Mouse (Mus musculus) liver, adult 2 months (tissue): ENCODE data around the gene Dao. TPM values are rescaled to one million over a fixed set of nuclear protein-coding genes. Genes with fewer than 3 reads are reported as not detected.
A peak's percentile ranks its signal among the peaks of the same experiment; 100 is the strongest.

Experiments used
- DNase-seq: peaks from one replicate; pipeline ENCODE4 v3.0.0-alpha.2; 2011; ENCODE audit warnings: low read depth, low spot score; ENCODE audit errors: extremely low read depth
- H3K27ac ChIP-seq: fragments of 200-500 bp; replicated peaks from 2 replicates; pipeline ENCODE4 v1.5.1; 2012; ENCODE audit warnings: low read depth, mild to moderate bottlenecking, control low read depth, inconsistent platforms, low read length; ENCODE audit not compliant: insufficient read depth
- H3K27me3 ChIP-seq: fragments of 200-500 bp; 2 replicates; pipeline ENCODE4 v1.6.1; 2012; ENCODE audit warnings: mild to moderate bottlenecking, moderate library complexity, low read length, inconsistent platforms; ENCODE audit not compliant: control insufficient read depth, insufficient read depth
- H3K36me3 ChIP-seq: fragments of 200-500 bp; 2 replicates; pipeline ENCODE4 v1.6.1; 2012; ENCODE audit warnings: low read length, inconsistent platforms; ENCODE audit not compliant: control insufficient read depth, insufficient read depth
- H3K4me1 ChIP-seq: fragments of 200-500 bp; 2 replicates; pipeline ENCODE4 v1.6.1; 2011; ENCODE audit warnings: low read length; ENCODE audit not compliant: control insufficient read depth, insufficient read depth
- H3K4me3 ChIP-seq: fragments of 200-500 bp; 2 replicates; pipeline ENCODE4 v1.5.1; 2011; ENCODE audit warnings: low read depth, mild to moderate bottlenecking, control low read depth, low read length, moderate library complexity; ENCODE audit not compliant: insufficient read depth
- H3K79me2 ChIP-seq: fragments of 200-500 bp; 2 replicates; pipeline ENCODE4 v1.6.1; 2012; ENCODE audit warnings: inconsistent platforms, mild to moderate bottlenecking, low read length, moderate library complexity; ENCODE audit not compliant: control insufficient read depth, insufficient read depth
- H3K9ac ChIP-seq: fragments of 200-500 bp; 2 replicates; pipeline ENCODE4 v1.6.1; 2012; ENCODE audit warnings: low read depth, mild to moderate bottlenecking, control low read depth, inconsistent platforms, low read length
- CTCF ChIP-seq: fragments of 200-500 bp; IDR thresholded peaks from 2 replicates; pipeline ENCODE4 v1.5.1; 2011; ENCODE audit warnings: low read depth, low read length, control low read depth
- POLR2A ChIP-seq: fragments of 200-500 bp; IDR thresholded peaks from 2 replicates; pipeline ENCODE4 v1.6.1; 2011; ENCODE audit warnings: low read length, control low read depth; ENCODE audit not compliant: insufficient read depth; ENCODE audit errors: extremely low read depth
- WGBS: fragments of 180-500 bp; shearing (Covaris S2); methylation state at CpG from one replicate; pipeline ENCODE4 v1.1.7; 2018; 5-methylcytosine and 5-hydroxymethylcytosine counted together
- polyA plus RNA-seq: library from polyadenylated mRNA; depleted of rRNA; stranded (reverse); fragments of >200 nt; gene quantifications from 2 replicates; pipeline ENCODE4 v1.2.3, GENCODE M21; 2012
- total RNA-seq: library from RNA; depleted of rRNA; stranded (reverse); fragments of >200 nt; gene quantifications from 2 replicates; pipeline ENCODE4 v1.2.3, GENCODE M21; 2014

Gene Dao
- total and polyA plus RNA-seq, 2 experiments = not detected

DNA sequence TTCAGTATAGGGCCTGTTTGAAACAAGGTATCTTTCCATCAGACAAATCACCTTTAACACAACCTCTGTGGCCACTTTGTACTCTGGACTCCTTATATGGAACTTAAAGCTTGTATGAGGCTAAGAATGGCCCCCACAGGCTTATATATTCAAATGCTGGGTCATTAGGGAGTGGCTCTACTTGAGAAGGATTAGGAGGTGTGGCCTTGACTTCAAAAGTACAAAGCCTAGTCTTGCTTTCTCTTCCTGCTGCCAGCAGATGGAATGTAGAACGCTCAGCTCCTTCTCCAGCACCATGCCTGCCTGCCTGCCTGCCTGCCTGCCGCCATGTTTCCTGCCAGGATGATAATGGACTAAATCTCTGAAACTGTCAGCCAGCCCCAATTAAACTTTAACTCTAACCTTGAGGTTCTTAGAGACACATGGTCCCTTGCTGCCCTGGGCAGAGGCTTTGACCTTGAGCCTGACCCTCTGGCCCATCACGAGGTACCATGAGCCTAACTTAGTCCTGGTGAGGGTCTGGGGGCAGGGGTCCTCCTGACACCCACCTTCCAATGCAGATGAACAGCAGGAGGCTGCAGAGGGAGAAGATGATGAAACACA lies 28.8 kb downstream of the Dao start:
- TF ChIP-seq CTCF (no peak), POLR2A (no peak)
- 75% methylated on average over 3 of the region's 3 CpGs for WGBS
- Histone ChIP-seq H3K27me3 (no peaks in the 10 kb centered on the region), H3K79me2 (no peaks in the 10 kb centered on the region), H3K9ac (no peak overlapping the region), H3K4me1 (no peaks in the 10 kb centered on the region; the same call in none of the 2 replicates), H3K36me3 (no peaks in the 10 kb centered on the region), H3K27ac (no peak overlapping the region), H3K4me3 (no peak overlapping the region)
- DNase-seq = no peak

GRCm38 (mm10) chr5:114034393-114034792 lies 30.9 kb downstream of the Dao start:
- Histone ChIP-seq H3K4me3 (no peak overlapping the region), H3K9ac (no peak overlapping the region), H3K27ac (no peak overlapping the region), H3K79me2 (no peaks in the 10 kb centered on the region), H3K4me1 (no peaks in the 10 kb centered on the region), H3K36me3 (no peaks in the 10 kb centered on the region), H3K27me3 (no peaks in the 10 kb centered on the region)
- no peak for TF ChIP-seq POLR2A
- TF ChIP-seq CTCF = no peak
- 78% methylated on average over 7 of the region's 7 CpGs for WGBS
- DNase-seq = no peak

- WGBS = 80% methylated on average over 10 of the region's 10 CpGs
These were observed 31.6 kb downstream of the Dao start for GRCm38 (mm10) chr5:114035111-114035510.

GRCm38 (mm10) chr5:114040508-114040907 lies 37.0 kb downstream of the Dao start:
- 36% methylated on average over 7 of the region's 8 CpGs for WGBS
- no peaks in the 10 kb centered on the region for H3K27me3 ChIP-seq
- H3K27ac ChIP-seq = no peak overlapping the region
- no peak overlapping the region for H3K4me3 ChIP-seq
- no peak for DNase-seq
- H3K4me1 ChIP-seq = peaks cover 2% of the 10 kb centered on the region; the same call in 1 of the 2 replicates
- no peak for TF ChIP-seq POLR2A
- TF ChIP-seq CTCF = no peak
- H3K9ac ChIP-seq = no peak overlapping the region
- H3K36me3 ChIP-seq = no peaks in the 10 kb centered on the region
- H3K79me2 ChIP-seq = no peaks in the 10 kb centered on the region

More at GRCm38 (mm10) chr5:114035111-114035510, 31.6 kb downstream of the Dao start:
- Histone ChIP-seq H3K27ac (no peak overlapping the region), H3K36me3 (no peaks in the 10 kb centered on the region), H3K4me1 (no peaks in the 10 kb centered on the region), H3K27me3 (no peaks in the 10 kb centered on the region), H3K4me3 (no peak overlapping the region), H3K9ac (no peak overlapping the region), H3K79me2 (no peaks in the 10 kb centered on the region)
- TF ChIP-seq POLR2A = no peak
- no peak for DNase-seq

- TF ChIP-seq CTCF (no peak), POLR2A (no peak)
- no peak overlapping the region for H3K27ac ChIP-seq
- 69% methylated on average over 1 of the region's 1 CpGs for WGBS
- no peaks in the 10 kb centered on the region for H3K36me3 ChIP-seq
- H3K9ac ChIP-seq = no peak overlapping the region
- H3K79me2 ChIP-seq = no peaks in the 10 kb centered on the region
- no peak for DNase-seq
- peaks cover 2% of the 10 kb centered on the region; the same call in 1 of the 2 replicates for H3K4me1 ChIP-seq
- H3K4me3 ChIP-seq = no peak overlapping the region
- H3K27me3 ChIP-seq = no peaks in the 10 kb centered on the region
These were observed 37.4 kb downstream of the Dao start for GRCm38 (mm10) chr5:114040911-114041310.

DNA sequence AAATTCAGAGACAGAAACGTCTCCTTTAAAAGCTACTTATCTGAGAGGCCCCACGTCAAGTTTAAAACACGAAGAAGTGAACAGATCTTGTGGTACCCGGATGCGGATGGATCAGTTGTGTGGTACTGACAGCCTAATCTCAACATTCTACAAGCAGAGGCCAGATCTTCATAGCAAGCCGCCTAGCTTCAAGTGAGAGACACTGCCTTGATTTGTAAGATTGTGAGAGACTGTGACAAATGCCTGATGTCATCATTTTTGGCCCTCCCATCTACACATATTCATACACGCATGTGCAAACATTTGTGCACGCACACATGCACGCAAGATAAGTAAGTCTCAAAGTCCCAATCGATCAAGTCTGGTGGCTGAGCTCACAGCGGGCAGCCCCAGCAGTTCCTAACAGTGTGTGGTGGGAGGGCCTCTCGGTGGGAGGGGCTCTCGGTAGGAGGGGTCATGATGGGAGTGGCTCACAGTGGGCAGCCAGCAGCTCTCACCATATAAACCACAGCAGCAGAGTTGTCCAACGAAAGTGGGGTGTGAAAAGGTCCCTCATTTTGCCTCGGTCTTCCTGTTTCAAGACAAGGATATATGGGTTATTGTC lies 37.9 kb downstream of the Dao start:
- no peaks in the 10 kb centered on the region for H3K79me2 ChIP-seq
- H3K4me3 ChIP-seq = no peak overlapping the region
- H3K27me3 ChIP-seq = no peaks in the 10 kb centered on the region
- H3K9ac ChIP-seq = no peak overlapping the region
- DNase-seq = peak; percentile 57
- TF ChIP-seq POLR2A (no peak), CTCF (no peak)
- H3K36me3 ChIP-seq = no peaks in the 10 kb centered on the region
- WGBS = 17% methylated on average over 15 of the region's 15 CpGs
- H3K4me1 ChIP-seq = peaks cover 2% of the 10 kb centered on the region; the same call in 1 of the 2 replicates
- no peak overlapping the region for H3K27ac ChIP-seq
